Mouse (Mus musculus) hindbrain, embryonic 14.5 days (tissue): Measurements from ENCODE around the gene Polr2e. TPM values are rescaled to one million over a fixed set of nuclear protein-coding genes. Genes with fewer than 3 reads are reported as not detected.
"Not testable (repeated sequence)": the region's sequence is repeated elsewhere in the genome, so short reads cannot be mapped to it uniquely, and the experiment has no call there.

Source experiments
- ATAC-seq: fragments of 200-750 bp; cut with Nextera tagmentation; 2 replicates; pipeline ENCODE4 v1.8.0; 2017; ENCODE audit warnings: moderate number of reproducible peaks, mild to moderate bottlenecking, moderate TSS enrichment, moderate library complexity; ENCODE audit not compliant: low FRiP score
- DNase-seq: peaks from one replicate; pipeline ENCODE4 v3.0.0-alpha.2; 2015; ENCODE audit warnings: low spot score
- H3K27ac ChIP-seq: fragments of 300-500 bp; sonication (generic); 2 replicates; pipeline ENCODE4 v1.5.1; 2014; ENCODE audit warnings: mild to moderate bottlenecking, moderate library complexity
- H3K27me3 ChIP-seq: fragments of 300-500 bp; sonication (generic); 2 replicates; pipeline ENCODE4 v1.6.1; 2014; ENCODE audit warnings: mild to moderate bottlenecking, low read length, mixed read lengths; ENCODE audit not compliant: control insufficient read depth, insufficient read depth
- H3K36me3 ChIP-seq: fragments of 300-500 bp; sonication (generic); replicated peaks from 2 replicates; pipeline ENCODE4 v1.6.1; 2014; ENCODE audit not compliant: control insufficient read depth, insufficient read depth
- H3K4me1 ChIP-seq: fragments of 300-500 bp; sonication (generic); replicated peaks from 2 replicates; pipeline ENCODE4 v1.6.1; 2014; ENCODE audit warnings: antibody characterized with exemption, low read length, mixed read lengths; ENCODE audit not compliant: control insufficient read depth, insufficient read depth
- H3K4me2 ChIP-seq: fragments of 300-500 bp; sonication (generic); replicated peaks from 2 replicates; pipeline ENCODE4 v1.6.1; 2014; ENCODE audit warnings: mild to moderate bottlenecking, moderate library complexity
- H3K4me3 ChIP-seq: fragments of 300-500 bp; sonication (generic); replicated peaks from 2 replicates; pipeline ENCODE4 v1.5.1; 2014; ENCODE audit warnings: mild to moderate bottlenecking, low read length
- H3K9ac ChIP-seq: fragments of 300-500 bp; sonication (generic); 2 replicates; pipeline ENCODE4 v1.6.1; 2014
- H3K9me3 ChIP-seq: fragments of 300-500 bp; sonication (generic); 2 replicates; pipeline ENCODE4 v1.6.1; 2016; ENCODE audit warnings: low read length; ENCODE audit not compliant: control insufficient read depth
- WGBS: fragments of 180-500 bp; shearing (Covaris S2); extraction: QIAGEN DNeasy Blood & Tissue Kit; methylation state at CpG from one replicate; pipeline ENCODE4 v1.1.7; 2014; 5-methylcytosine and 5-hydroxymethylcytosine counted together
- polyA plus RNA-seq: library from polyadenylated mRNA; unstranded; fragments of >200 nt; fragmentation: Nextera tagmentation; extraction: Ambion mirVana; gene quantifications from 2 replicates; pipeline ENCODE4 v1.2.1, GENCODE M21; 2014

The Polr2e gene
- polyA plus RNA-seq, 1 experiment from 2014 or later, result 150 TPM

GRCm38 (mm10) chr10:80063877-80064650, 24.5 kb upstream of the Polr2e start:
- no peak for DNase-seq
- no peaks in the 10 kb centered on the region for H3K4me1 ChIP-seq
- H3K27ac ChIP-seq, result 0 out of 2 replicates have a peak overlapping the region, but pooled peaks have one; percentile 57
- H3K4me3 ChIP-seq, result no peak overlapping the region
- H3K9me3 ChIP-seq, result no peaks in the 10 kb centered on the region
- H3K9ac ChIP-seq, result no peak overlapping the region
- peaks cover 54% of the 10 kb centered on the region for H3K36me3 ChIP-seq
- no peak for ATAC-seq
- no peaks in the 10 kb centered on the region for H3K27me3 ChIP-seq
- whole genome bisulfite sequencing, result 75% methylated on average over 23 of the region's 23 CpGs
- H3K4me2 ChIP-seq, result no peak overlapping the region

- Histone ChIP-seq H3K36me3 (peaks cover 60% of the 10 kb centered on the region), H3K27ac (0 out of 2 replicates have a peak overlapping the region, but pooled peaks have one; percentile 57), H3K9ac (no peak overlapping the region)
Measured at GRCm38 (mm10) chr10:80063104-80063503, 23.5 kb upstream of the Polr2e start.

GRCm38 (mm10) chr10:80057683-80058326, 18.2 kb upstream of the Polr2e start:
- 75% methylated on average over 30 of the region's 30 CpGs for WGBS
- Histone ChIP-seq H3K4me2 (no peak overlapping the region), H3K27ac (no peak overlapping the region), H3K9ac (no peak overlapping the region), H3K36me3 (peaks cover 72% of the 10 kb centered on the region), H3K9me3 (no peaks in the 10 kb centered on the region), H3K27me3 (no peaks in the 10 kb centered on the region), H3K4me1 (peaks cover 16% of the 10 kb centered on the region), H3K4me3 (no peak overlapping the region)
- ATAC-seq (no peak), DNase-seq (no peak)

More at GRCm38 (mm10) chr10:80063104-80063503, 23.5 kb upstream of the Polr2e start:
- Histone ChIP-seq H3K4me2 (no peak overlapping the region), H3K27me3 (no peaks in the 10 kb centered on the region), H3K4me3 (no peak overlapping the region), H3K9me3 (no peaks in the 10 kb centered on the region), H3K4me1 (no peaks in the 10 kb centered on the region)
- WGBS, result 66% methylated on average over 5 of the region's 5 CpGs
- DNase-seq (peak; percentile 29), ATAC-seq (peak; percentile 16; the same call in 1 of the 2 replicates)

- Histone ChIP-seq H3K4me3 (no peak overlapping the region), H3K27me3 (no peaks in the 10 kb centered on the region), H3K4me1 (peaks cover 16% of the 10 kb centered on the region), H3K9me3 (no peaks in the 10 kb centered on the region), H3K9ac (no peak overlapping the region), H3K27ac (no peak overlapping the region), H3K36me3 (peaks cover 65% of the 10 kb centered on the region), H3K4me2 (no peak overlapping the region)
- DNase-seq (no peak), ATAC-seq (no peak)
- WGBS, result 92% methylated on average over 27 of the region's 27 CpGs
Measured at GRCm38 (mm10) chr10:80056976-80057682, 17.5 kb upstream of the Polr2e start.

GRCm38 (mm10) chr10:80056506-80056905, 16.9 kb upstream of the Polr2e start:
- Histone ChIP-seq H3K9me3 (no peaks in the 10 kb centered on the region), H3K4me2 (no peak overlapping the region), H3K27me3 (no peaks in the 10 kb centered on the region), H3K4me3 (no peak overlapping the region), H3K4me1 (peaks cover 16% of the 10 kb centered on the region), H3K27ac (no peak overlapping the region), H3K9ac (no peak overlapping the region), H3K36me3 (peaks cover 59% of the 10 kb centered on the region)
- 95% methylated on average over 4 of the region's 4 CpGs for WGBS
- DNase-seq, result no peak
- no peak for ATAC-seq

GRCm38 (mm10) chr10:80055891-80056290, 16.3 kb upstream of the Polr2e start:
- Histone ChIP-seq H3K27me3 (no peaks in the 10 kb centered on the region), H3K36me3 (peaks cover 53% of the 10 kb centered on the region), H3K27ac (no peak overlapping the region), H3K4me1 (peaks cover 16% of the 10 kb centered on the region), H3K9ac (no peak overlapping the region), H3K4me2 (no peak overlapping the region), H3K9me3 (no peaks in the 10 kb centered on the region), H3K4me3 (no peak overlapping the region)
- DNase-seq, result no peak
- 88% methylated on average over 9 of the region's 10 CpGs for WGBS
- no peak for ATAC-seq

GRCm38 (mm10) chr10:80055364-80055763, 15.8 kb upstream of the Polr2e start:
- H3K4me2 ChIP-seq, result peak overlapping the region; percentile 78
- peaks cover 16% of the 10 kb centered on the region for H3K4me1 ChIP-seq
- no peaks in the 10 kb centered on the region for H3K27me3 ChIP-seq
- H3K4me3 ChIP-seq, result 0 out of 2 replicates have a peak overlapping the region, but pooled peaks have one; percentile 91
- DNase-seq (no peak), ATAC-seq (no peak)
- peak overlapping the region; percentile 95; the same call in 1 of the 2 replicates for H3K9ac ChIP-seq
- H3K9me3 ChIP-seq, result no peaks in the 10 kb centered on the region
- peaks cover 47% of the 10 kb centered on the region for H3K36me3 ChIP-seq
- 86% methylated on average over 5 of the region's 5 CpGs for WGBS
- H3K27ac ChIP-seq, result no peak overlapping the region

- not testable (repeated sequence) for H3K9me3 ChIP-seq, H3K27me3 ChIP-seq, H3K27ac ChIP-seq, DNase-seq, ATAC-seq
- H3K4me1 ChIP-seq, result peaks cover 16% of the 10 kb centered on the region
- H3K4me2 ChIP-seq, result peak overlapping the region; percentile 78
- H3K4me3 ChIP-seq, result peak overlapping the region; percentile 91
- H3K36me3 ChIP-seq, result peaks cover 43% of the 10 kb centered on the region
- WGBS, result 13% methylated on average over 3 of the region's 3 CpGs
- peak overlapping the region; percentile 95; the same call in 1 of the 2 replicates for H3K9ac ChIP-seq
Measured at GRCm38 (mm10) chr10:80054911-80055310, 15.3 kb upstream of the Polr2e start.
